Mouse (Mus musculus): ENCODE results near the gene Pik3ip1.

The Pik3ip1 gene

GRCm38 (mm10) chr11:3305821-3306220 lies 24.4 kb upstream of the Pik3ip1 start:
- no peak for DNase-seq

GRCm38 (mm10) chr11:3307875-3308274 lies 22.3 kb upstream of the Pik3ip1 start:
- no peak for DNase-seq

GRCm38 (mm10) chr11:3309884-3310283 lies 20.3 kb upstream of the Pik3ip1 start:
- DNase-seq, result no peak

- DNase-seq, result no peak
Observed at GRCm38 (mm10) chr11:3310789-3311585, 19.2 kb upstream of the Pik3ip1 start.

- no peak for DNase-seq
Observed at GRCm38 (mm10) chr11:3311586-3312347, 18.4 kb upstream of the Pik3ip1 start.

- no peak for DNase-seq
Observed at GRCm38 (mm10) chr11:3313294-3313693, 16.9 kb upstream of the Pik3ip1 start.

- DNase-seq, result peak; percentile 78
Observed at GRCm38 (mm10) chr11:3314148-3314547, 16.1 kb upstream of the Pik3ip1 start.

- no peak for DNase-seq
Observed at GRCm38 (mm10) chr11:3318286-3318685, 11.9 kb upstream of the Pik3ip1 start.

- no peak for DNase-seq
Observed at GRCm38 (mm10) chr11:3328271-3328670, 1.9 kb upstream of the Pik3ip1 start.

- DNase-seq, result no peak
Observed at GRCm38 (mm10) chr11:3328806-3329775, 1.1 kb upstream of the Pik3ip1 start.

- DNase-seq, result peak; percentile 85
Observed at GRCm38 (mm10) chr11:3330566-3330965, 365 bp downstream of the Pik3ip1 start.

GRCm38 (mm10) chr11:3330991-3331750 lies 970 bp downstream of the Pik3ip1 start:
- DNase-seq, result no peak

- DNase-seq, result peak; percentile 84
Observed at GRCm38 (mm10) chr11:3331756-3332642, 1.8 kb downstream of the Pik3ip1 start.

- no peak for DNase-seq
Observed at GRCm38 (mm10) chr11:3333111-3333695, 3.0 kb downstream of the Pik3ip1 start.

- no peak for DNase-seq
Observed at GRCm38 (mm10) chr11:3334141-3334710, 4.0 kb downstream of the Pik3ip1 start.

- DNase-seq, result no peak
Observed at GRCm38 (mm10) chr11:3334711-3335316, 4.6 kb downstream of the Pik3ip1 start.

- DNase-seq, result peak; percentile 51
Observed at GRCm38 (mm10) chr11:3335651-3336216, 5.5 kb downstream of the Pik3ip1 start.

GRCm38 (mm10) chr11:3336602-3337001 lies 6.4 kb downstream of the Pik3ip1 start:
- no peak for DNase-seq

GRCm38 (mm10) chr11:3337173-3337955 lies 7.2 kb downstream of the Pik3ip1 start:
- no peak for DNase-seq

Data from kidney, adult 18-20 months (tissue).